Mouse (Mus musculus): ENCODE data around the gene Ndufb5. TPM values are rescaled to one million over a fixed set of nuclear protein-coding genes. Genes with fewer than 3 reads are reported as not detected.

Gene Ndufb5
- polyA plus RNA-seq, 1 experiment from 2014 or later: 406 TPM

DNA sequence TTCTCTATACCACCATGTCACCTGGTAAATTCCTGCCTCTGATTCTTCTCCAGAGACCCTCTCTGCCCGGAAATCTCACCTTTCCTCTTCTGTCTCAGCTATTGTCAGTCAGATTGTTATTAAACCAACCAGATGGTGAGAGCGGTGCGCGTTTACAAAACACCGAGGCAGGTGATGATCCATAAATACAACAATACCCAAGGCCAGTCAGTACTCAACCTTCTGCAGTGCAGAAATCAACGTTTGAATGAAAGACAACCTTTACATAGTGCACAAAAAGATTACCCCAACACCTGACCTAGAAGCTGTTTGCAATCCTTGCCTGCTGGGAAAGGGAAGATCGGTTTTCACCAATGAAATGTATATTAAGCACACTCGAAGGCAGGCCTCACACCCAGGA, 26.2 kb downstream of the Ndufb5 start:
- WGBS: 61% methylated on average over 8 of the region's 8 CpGs
- no peaks in the 10 kb centered on the region for H3K36me3 ChIP-seq (ENCODE audit: control insufficient read depth, insufficient read depth)
- no peak overlapping the region for H3K4me2 ChIP-seq (replicated peaks; ENCODE audit: low read depth)
- ATAC-seq: no peak
- H3K4me3 ChIP-seq (ENCODE audit: low read depth, low read length): no peak overlapping the region
- no peak overlapping the region for H3K27ac ChIP-seq (ENCODE audit: low read depth, low read length)
- no peaks in the 10 kb centered on the region for H3K4me1 ChIP-seq (replicated peaks; ENCODE audit: control insufficient read depth, insufficient read depth, low read length)
- no peak for TF ChIP-seq CTCF (IDR thresholded peaks at IDR 0.05; ENCODE audit: low read depth)
- H3K9ac ChIP-seq (ENCODE audit: low read depth, low read length): no peak overlapping the region
- H3K27me3 ChIP-seq (replicated peaks; ENCODE audit: control insufficient read depth, insufficient read depth, low read length): no peaks in the 10 kb centered on the region
- H3K9me3 ChIP-seq (ENCODE audit: control insufficient read depth): no peaks in the 10 kb centered on the region

DNA sequence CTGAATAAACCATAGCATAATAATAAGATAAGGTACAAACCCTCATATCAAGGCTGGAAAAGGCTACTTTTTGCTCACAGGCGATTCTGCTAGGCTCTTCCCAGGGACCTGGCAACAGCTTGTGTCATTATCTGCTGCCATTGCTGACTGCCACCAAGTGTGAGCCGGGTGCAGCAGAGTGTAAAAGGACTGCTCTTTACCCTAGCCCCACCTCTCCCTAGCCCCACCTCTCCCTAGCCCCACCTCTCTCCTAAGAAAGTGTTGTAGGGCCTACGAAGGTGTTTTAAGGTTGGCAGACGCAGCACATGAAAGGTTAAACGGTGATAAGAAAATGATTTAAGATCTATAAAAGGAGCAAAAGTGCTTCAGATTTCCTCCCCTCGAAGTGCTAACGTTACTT, 27.1 kb downstream of the Ndufb5 start:
- ATAC-seq: no peak
- TF ChIP-seq CTCF (IDR thresholded peaks at IDR 0.05; ENCODE audit: low read depth): no peak
- no peak overlapping the region for H3K4me3 ChIP-seq (ENCODE audit: low read depth, low read length)

DNA sequence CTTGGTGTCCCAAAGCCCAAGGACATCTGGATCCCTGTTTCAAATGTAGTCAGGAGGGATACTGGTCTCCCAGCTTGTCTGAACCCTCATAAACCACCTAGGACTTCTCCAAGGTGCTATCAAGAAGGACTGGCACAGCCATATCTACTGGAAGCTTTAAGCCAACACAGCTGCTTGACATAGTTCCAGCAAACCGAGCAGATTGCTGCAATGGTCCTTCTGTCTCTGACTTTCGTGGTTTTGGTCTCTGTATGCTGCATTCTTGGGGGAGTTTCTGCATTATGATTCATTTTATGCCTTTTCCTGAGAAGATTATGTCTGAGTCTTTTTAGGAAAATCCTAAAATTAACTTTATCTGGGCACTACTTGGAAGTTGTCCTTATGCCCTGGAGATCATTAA, 34.0 kb downstream of the Ndufb5 start:
- WGBS: 56% methylated on average over 2 of the region's 2 CpGs
- Histone ChIP-seq H3K27ac (ENCODE audit: low read depth, low read length) (no peak overlapping the region), H3K4me1 (replicated peaks; ENCODE audit: control insufficient read depth, insufficient read depth, low read length) (no peaks in the 10 kb centered on the region), H3K4me2 (replicated peaks; ENCODE audit: low read depth) (no peak overlapping the region), H3K9me3 (ENCODE audit: control insufficient read depth) (no peaks in the 10 kb centered on the region), H3K4me3 (ENCODE audit: low read depth, low read length) (no peak overlapping the region), H3K27me3 (replicated peaks; ENCODE audit: control insufficient read depth, insufficient read depth, low read length) (no peaks in the 10 kb centered on the region), H3K9ac (ENCODE audit: low read depth, low read length) (no peak overlapping the region), H3K36me3 (ENCODE audit: control insufficient read depth, insufficient read depth) (no peaks in the 10 kb centered on the region)
- TF ChIP-seq CTCF (IDR thresholded peaks at IDR 0.05; ENCODE audit: low read depth): no peak
- ATAC-seq: no peak

More for the DNA sequence above, 27.1 kb downstream of the Ndufb5 start:
- H3K4me1 ChIP-seq (replicated peaks; ENCODE audit: control insufficient read depth, insufficient read depth, low read length): no peaks in the 10 kb centered on the region
- no peaks in the 10 kb centered on the region for H3K27me3 ChIP-seq (replicated peaks; ENCODE audit: control insufficient read depth, insufficient read depth, low read length)
- H3K9ac ChIP-seq (ENCODE audit: low read depth, low read length): no peak overlapping the region
- no peaks in the 10 kb centered on the region for H3K36me3 ChIP-seq (ENCODE audit: control insufficient read depth, insufficient read depth)
- no peaks in the 10 kb centered on the region for H3K9me3 ChIP-seq (ENCODE audit: control insufficient read depth)
- no peak overlapping the region for H3K27ac ChIP-seq (ENCODE audit: low read depth, low read length)
- no peak overlapping the region for H3K4me2 ChIP-seq (replicated peaks; ENCODE audit: low read depth)
- WGBS: 37% methylated on average over 7 of the region's 7 CpGs

Other genes with a start within 250 kb of the Ndufb5 start
- 0.07 TPM in 1 of 2 replicates, not detected in the other for gene Kcnmb3, start 244.8 kb upstream of the Ndufb5 start, polyA plus RNA-seq (2015; fragmentation: Nextera tagmentation; extraction: Ambion mirVana)
- gene Zfp639, start 226.7 kb upstream of the Ndufb5 start, polyA plus RNA-seq (2015; fragmentation: Nextera tagmentation; extraction: Ambion mirVana): 18.8 and 19.1 TPM in 2 replicates
- 20.1 and 20.2 TPM in 2 replicates for gene Mfn1, start 207.5 kb upstream of the Ndufb5 start, polyA plus RNA-seq (2015; fragmentation: Nextera tagmentation; extraction: Ambion mirVana)
- 31.5 and 31.8 TPM in 2 replicates for gene Gnb4, start 120.4 kb upstream of the Ndufb5 start, polyA plus RNA-seq (2015; fragmentation: Nextera tagmentation; extraction: Ambion mirVana)
- 47.9 and 49.2 TPM in 2 replicates for gene Actl6a, start 30.7 kb upstream of the Ndufb5 start, polyA plus RNA-seq (2015; fragmentation: Nextera tagmentation; extraction: Ambion mirVana)
- gene Mrpl47, start 615 bp downstream of the Ndufb5 start, polyA plus RNA-seq (2015; fragmentation: Nextera tagmentation; extraction: Ambion mirVana): 27.4 and 31.0 TPM in 2 replicates
- gene Usp13, start 80.6 kb downstream of the Ndufb5 start, polyA plus RNA-seq (2015; fragmentation: Nextera tagmentation; extraction: Ambion mirVana): 0.52 and 0.90 TPM in 2 replicates

Data from intestine, postnatal 0 days (tissue).